Mouse (Mus musculus): ENCODE data around the gene Atp5l. TPM values are rescaled to one million over a fixed set of nuclear protein-coding genes. Genes with fewer than 3 reads are reported as not detected.

The Atp5l gene
- total RNA-seq, 2 experiments from 2014 or later, result 593 to 763 TPM

DNA sequence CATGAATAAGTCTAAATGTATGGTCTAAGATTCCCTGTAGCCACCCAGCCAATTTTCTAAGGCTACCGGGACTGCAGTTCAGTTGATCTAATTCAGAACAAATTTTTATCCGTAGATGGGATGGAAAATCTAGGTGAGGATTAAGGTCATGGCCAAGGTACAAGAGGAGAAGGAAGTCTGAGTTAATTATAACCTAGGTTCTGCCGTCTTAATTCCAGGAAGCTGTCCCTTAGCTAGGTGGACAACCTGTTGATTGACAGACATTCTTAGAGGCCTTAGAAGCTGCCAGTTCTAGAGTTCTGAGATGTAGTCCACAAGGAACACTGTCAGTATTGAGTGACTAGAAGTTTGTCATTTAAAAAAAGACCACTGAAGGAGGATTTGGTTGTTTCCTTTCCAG is 20.8 kb downstream of the Atp5l start:
- no peak for DNase-seq (ENCODE audit: low spot score in 2 of 2)

DNA sequence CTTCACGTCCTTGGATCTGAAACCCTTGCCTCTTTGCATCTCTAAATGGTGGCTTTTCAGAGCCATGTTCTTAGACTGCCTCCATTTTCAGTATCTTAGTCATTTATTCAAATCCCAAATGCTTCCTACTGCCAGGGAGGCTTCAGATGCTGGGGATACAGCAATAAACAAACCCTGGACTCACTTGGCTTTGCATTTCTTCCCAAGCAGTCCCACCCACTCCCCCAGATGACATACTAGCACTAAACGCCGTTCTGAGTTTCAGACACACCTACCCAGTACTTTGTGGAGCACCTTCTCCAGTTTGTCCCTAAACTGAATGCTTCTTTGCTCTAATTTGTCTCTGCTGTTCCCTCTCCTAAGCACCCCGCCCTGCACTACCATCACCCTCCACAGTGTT is 23.5 kb downstream of the Atp5l start:
- DNase-seq (ENCODE audit: low spot score in 2 of 2), result no peak

DNA sequence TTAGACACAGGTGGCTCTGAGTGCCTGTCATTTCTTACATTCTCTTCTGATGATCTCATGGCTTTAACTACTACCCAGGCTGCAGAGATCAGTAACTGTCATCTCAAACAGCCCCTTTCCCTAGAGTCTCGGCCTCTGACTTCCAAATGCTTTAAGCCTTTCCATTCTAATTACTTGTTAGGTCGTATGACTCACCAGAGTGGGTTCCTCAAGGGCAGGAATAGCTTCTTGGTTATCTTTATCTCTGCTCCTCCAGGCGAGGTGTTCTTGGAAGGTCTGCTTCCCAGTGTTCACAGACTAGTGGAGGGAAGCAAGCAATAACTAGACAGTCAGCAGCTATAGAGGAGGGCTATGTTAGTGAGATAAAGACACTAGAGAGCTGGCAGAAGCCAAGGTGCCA is 27.9 kb downstream of the Atp5l start:
- no peak for DNase-seq (ENCODE audit: low spot score in 2 of 2)

DNA sequence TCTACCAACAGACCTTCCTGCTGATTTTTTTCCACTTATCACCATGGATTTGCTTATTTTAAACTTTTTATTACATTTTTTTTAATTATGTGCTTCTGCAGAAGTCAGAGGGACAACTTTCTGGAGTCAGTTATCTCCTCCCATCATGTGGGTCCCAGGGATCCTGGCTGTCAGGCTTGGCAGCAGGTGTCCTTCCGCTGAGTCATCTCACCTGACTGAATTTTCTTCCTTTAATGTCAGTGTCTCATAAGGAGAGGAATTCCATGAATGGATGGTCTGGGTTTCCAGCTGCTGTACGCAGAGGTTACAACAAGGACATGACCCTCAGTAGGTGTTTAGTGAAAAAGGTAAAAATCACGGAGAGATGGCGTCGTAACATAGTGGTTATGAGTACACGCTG is 29.3 kb downstream of the Atp5l start:
- DNase-seq (ENCODE audit: low spot score in 2 of 2), result no peak

DNA sequence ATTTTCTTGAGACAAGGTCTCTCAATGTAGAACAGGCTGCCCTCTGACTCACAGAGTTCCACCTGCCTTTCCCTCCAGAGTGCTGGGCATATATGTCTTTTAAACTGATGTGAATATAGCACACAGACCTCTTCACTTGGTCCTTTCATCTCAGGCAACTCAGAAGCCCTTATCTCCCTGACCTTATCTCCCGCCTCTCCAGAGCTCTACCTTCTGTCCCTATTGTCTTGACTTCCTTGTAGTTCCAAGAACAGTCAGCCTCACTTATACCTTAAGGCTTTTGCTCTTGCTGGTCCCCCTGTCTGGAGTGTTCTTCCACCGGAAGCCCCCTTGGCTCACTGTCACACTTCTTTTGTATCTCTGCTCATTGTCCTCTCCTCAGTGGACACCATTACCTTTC is 30.4 kb downstream of the Atp5l start:
- no peak for DNase-seq (ENCODE audit: low spot score in 2 of 2)

DNA sequence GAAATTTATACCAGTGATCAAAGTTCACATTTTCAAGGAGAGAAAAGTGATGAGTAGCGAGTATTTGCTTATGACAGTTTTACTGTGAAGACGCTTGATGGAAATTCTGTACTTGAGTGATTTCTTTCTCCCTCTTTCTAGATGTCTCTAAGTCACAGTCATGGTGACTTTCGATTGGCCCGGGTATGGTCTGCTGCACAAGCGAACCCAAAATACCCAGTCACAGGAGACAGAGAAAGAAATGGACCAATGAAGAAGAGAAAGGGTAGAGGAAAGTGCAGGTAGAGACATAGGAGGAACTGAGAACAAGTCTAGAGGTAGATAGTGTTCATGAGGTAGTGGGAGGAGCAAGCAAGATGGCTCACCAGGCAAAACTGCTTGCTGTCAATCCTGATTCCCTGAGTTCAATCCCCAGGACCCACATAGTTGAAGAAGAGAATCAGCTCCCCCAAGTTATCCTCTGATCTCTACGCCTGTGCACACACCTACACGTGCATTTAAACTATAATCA is 32.4 kb downstream of the Atp5l start:
- DNase-seq (ENCODE audit: low spot score in 2 of 2), result no peak

DNA sequence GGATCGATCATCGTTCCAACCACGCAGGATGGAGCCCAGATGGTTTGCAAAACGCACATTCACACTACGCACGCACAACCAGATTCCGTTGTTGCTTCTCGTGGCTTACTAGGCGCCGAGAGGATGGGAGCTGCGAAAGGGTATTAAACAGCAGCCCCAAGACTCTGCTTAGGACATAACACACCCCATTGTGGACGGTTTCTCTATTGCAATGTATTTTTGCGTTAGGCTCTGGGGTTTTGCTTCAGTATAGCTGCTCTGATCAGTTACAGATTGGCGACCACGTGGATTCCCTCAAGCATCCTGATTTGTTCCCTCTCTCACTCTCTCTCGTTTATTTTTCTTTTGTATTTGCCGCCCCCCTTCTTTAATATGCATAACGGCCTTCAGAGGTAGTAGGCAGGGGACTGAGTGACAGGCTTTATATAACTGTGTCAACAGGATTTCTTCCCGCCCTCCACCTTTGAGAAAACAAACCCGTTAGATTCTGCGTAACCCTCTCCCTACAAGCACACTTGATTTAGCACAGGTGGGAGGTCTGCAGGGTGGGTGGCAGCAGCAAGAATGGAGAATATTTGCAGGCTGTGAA is 37.5 kb downstream of the Atp5l start:
- no peak for DNase-seq (ENCODE audit: low spot score in 2 of 2)

DNA sequence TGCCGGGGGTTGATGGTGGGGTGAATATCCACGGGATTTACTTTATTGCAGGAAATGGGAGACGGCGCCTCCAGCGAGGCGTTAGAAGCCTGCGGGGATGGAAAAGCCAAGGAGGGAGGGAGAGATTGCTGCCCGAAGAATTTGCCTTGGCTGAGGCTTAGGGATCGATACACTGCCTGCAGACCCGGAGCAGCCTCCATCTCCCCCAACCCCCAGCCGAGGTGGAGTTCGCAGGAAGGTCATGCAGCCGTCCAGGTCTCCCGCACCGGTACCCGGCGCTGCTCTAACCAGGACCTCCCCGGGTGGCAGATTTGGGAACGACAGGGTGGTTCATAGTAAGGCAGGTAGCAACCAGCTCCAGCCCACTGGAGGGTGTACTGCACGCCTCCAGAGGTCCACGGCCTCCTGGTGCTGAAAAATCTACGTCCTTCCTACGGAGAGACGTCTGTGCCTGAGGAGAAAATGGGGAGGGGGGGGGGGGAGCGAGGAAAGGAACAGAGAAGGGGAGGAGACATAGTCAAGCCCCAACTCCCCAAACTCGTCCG is 38.0 kb downstream of the Atp5l start:
- DNase-seq (ENCODE audit: low spot score in 2 of 2), result peak; percentile 37 to 38

DNA sequence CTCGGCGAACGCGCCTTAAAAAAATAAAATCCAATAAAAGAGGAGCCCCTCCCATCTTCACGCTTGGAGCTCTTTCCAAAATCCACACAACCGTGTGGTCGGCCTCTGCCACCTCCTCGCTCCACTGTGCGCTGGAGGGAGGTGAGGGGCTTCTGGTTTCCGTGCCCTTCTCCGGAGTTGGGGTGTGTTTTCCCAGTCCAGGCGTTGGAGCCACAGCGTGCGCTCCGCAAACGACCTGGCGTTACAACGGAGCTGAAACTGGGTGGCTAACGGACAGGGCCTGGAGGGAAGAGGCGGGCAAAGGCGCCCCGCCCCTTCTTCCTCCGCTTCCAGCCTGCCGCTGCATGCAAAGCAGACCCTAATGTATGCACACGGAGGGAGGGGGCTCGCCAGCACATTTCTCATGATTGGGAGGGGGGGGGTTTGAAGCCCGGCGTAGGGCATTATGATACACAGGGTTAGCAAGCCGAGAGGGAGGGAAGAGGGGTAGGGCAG is 38.6 kb downstream of the Atp5l start:
- peak; percentile 69 to 70 for DNase-seq (ENCODE audit: low spot score in 2 of 2)

DNA sequence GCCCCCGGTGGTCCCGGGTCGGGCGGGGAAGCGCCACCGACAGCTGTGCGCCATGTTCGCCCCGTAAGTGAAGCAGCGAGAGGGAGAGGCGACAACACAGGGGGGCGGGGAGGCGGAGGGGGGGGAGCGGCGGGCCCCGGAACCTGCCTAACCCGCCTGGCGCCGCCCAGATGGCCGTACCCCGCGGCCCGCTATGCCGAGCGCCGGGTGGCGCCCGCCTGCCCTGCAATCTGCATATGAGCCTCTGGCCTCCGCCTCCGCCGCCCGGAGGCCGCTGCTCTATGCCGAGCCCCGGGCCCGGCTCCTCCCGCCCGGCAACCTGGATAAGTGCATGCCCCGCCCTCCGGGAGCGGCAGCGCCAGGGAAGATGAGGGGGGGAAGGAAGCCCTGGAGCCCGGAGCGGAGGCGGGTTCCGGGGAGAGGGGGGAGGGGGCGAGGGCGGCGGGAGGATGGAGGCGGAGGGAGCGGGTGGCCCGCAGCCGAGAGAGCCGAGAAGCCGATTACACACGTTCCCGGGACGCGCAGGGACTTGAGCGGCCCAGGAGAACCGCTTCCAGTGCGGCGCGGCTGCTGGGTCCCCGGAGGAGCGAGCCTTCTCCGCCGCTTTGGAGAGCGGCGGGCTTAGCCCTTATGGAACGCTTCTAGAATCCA is 39.2 kb downstream of the Atp5l start, which contains the start of gene Kmt2a:
Kmt2a (minus strand) TSS at position 76 of the 651 bp plus-strand sequence.
- DNase-seq (ENCODE audit: low spot score in 2 of 2), result peak; percentile 98 to 100

DNA sequence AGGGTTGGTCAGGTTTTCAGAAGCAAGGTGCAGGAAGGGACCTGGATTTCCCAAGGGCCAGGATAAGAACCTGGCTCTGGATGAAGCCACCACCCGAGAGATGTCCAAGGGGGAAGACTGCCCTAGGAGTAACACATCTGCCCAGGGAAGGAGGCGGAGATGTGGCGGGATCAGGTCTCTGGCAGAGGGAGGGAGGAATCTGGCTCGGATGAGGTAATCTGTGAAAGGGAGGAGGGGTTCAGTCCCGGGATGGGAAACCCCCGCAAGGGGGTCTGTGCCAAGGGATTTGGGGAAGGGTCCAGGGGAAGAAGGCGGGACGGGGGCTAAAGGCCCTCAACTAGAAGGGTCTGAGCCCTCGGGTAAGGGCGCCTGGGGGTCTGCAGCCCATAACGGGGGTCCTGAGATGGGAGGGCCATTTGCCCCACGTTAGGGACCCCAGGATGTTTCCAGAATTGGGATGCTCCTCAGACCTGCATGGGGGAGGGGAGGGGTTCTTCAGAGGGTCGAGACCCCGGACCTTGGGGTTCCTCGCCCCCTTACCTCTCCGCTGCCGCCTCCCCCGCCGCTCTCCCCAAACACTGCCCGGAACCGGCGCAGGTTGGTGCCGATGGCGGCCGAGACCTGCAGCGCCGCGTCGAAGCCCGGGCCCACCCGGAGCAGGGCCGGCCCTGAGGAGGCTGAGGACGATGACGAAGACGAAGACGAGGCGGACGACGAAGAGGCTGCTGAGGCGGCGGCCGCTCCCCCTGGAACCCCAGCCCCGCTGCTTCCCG is 40.0 kb downstream of the Atp5l start:
- DNase-seq (ENCODE audit: low spot score in 2 of 2), result peak; percentile 28 to 30

DNA sequence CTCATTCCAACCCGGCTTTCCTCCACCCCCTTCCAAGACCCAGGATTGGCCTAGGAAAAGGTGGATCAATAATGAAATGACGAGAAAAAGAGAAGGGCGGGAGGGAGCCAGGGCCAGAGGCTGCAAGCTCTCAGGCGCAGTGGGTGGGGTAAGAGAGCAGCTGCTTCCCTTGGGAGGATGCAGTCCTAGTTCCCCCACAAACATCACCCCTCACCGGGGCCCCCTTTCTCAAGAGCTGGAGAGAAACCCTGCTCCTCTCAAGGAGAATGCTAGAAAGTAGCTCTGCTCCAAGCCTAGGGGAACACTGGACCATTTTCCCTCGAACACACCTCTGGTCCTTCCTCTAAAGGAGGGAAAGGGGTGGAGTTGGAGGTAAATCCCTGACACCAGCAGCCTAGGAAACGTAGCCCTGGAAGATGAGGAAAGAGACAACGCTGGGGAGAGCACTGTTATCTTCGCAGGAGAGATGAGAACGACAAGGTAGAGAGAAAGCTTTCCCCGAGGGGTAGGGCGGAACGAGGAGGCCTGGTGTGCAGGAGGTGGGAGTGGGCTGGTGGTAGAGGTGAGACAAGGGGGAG is 40.8 kb downstream of the Atp5l start:
- no peak for DNase-seq (ENCODE audit: low spot score in 2 of 2)

DNA sequence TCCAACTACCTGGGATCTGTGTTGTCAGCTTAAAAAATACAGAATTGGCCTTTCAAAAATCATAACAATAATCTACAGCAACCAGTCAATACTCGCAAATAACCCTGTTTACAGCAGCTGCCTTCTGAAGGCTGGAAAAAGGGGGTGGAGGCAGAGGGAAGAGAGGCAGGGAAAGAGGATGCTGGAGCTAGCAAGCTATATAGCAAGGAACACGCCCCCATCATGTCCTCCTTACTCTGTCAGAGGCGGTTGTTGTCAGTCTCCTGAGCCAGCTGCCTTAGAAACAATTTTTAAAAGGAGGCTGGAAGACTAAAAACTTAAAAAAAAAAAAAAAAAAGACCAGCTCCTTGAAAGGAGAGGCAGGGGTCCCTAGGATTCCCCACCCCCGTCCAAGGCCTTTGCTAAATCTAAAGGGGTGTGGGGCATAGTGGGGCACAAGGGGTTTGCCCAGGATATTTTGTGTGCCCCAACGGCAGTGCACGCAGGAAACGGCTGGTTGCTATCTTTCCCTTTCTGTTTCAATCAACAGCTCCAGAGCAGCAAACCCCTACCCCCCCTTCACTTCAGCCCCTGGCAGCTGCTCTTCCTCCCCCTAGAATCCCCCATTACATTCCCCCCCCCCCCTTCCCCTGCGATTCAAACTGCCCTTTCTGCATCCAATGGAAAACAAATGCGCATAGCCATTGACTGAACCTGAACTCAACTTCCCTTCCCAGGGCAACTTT is 41.6 kb downstream of the Atp5l start:
- DNase-seq (ENCODE audit: low spot score in 2 of 2), result no peak

DNA sequence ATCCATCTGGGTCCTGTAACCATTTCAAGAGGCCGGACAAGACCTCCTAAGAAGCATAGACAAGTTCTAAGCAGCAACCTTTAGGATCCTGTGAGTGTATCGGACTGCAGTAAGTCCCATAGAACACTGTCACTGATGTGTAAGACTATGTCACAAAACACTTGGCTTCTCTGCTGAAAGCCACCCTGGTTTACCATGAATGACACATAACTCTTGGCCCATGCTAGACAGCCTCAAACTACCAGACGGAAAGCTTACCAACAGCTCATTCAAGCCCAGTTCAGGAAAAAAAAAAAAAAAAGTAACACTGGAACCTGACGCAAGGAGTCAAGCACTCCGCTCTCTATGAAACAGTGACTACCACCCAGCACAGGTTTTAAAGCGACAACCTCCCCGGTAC is 42.9 kb downstream of the Atp5l start:
- DNase-seq (ENCODE audit: low spot score in 2 of 2), result no peak

DNA sequence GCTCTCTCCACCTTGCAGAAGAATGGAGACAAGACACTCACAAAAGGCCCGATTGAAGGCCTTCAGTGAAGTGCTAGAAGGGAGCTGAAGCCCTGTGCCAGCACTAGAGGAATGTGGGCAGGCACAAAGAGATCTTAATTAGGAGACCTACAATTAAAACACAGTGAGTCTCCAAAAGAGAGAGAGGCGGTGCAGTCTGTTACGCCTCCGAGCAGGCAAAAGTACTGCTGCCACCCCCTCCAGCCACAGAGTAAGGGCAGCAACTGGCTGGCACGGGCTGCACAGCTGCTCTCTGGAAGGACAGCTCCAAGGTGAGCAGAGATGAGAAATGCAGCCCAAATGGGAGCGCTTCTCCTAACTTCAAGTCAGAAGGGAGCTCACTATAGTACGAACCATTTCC is 45.1 kb downstream of the Atp5l start:
- peak; percentile 28 to 45 for DNase-seq (ENCODE audit: low spot score in 2 of 2)

DNA sequence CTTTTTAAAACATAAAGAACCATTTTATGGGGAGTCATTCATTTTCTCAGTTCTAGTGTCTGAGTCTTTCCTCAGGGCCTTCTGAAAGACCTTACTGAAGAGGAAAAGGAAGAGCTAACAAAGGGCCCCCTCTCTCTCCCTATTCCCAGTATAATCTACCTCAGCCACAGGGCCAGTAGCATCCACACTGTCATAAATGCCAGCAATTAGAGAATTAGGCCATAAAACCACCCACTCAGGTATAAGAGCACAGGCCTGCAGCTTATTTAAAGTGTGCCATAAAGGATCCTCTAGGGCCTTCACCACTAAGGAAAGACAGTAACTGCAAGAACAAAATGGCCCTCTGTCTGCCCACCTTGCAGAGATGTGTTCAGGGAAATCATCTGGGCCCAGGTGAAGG is 46.3 kb downstream of the Atp5l start:
- DNase-seq (ENCODE audit: low spot score in 2 of 2), result no peak

DNA sequence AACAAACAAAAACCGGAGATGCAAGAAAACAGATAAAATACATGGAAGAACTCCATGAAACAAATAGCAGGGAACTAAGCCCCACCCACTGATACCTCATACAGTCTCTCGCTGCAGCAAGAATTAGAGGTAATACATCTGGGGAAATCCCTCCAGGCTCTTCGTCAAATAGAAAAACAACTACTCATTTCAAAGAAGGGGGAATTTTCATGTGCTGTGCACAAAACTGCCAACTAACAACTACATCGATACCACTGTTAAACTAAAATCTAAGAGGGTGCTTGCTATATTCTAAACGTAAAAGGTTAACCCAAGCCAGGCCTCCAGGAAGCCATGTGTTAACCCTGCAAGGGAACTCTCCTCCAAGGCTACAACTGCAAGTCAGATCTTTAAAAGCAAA is 46.9 kb downstream of the Atp5l start:
- DNase-seq (ENCODE audit: low spot score in 2 of 2), result no peak

DNA sequence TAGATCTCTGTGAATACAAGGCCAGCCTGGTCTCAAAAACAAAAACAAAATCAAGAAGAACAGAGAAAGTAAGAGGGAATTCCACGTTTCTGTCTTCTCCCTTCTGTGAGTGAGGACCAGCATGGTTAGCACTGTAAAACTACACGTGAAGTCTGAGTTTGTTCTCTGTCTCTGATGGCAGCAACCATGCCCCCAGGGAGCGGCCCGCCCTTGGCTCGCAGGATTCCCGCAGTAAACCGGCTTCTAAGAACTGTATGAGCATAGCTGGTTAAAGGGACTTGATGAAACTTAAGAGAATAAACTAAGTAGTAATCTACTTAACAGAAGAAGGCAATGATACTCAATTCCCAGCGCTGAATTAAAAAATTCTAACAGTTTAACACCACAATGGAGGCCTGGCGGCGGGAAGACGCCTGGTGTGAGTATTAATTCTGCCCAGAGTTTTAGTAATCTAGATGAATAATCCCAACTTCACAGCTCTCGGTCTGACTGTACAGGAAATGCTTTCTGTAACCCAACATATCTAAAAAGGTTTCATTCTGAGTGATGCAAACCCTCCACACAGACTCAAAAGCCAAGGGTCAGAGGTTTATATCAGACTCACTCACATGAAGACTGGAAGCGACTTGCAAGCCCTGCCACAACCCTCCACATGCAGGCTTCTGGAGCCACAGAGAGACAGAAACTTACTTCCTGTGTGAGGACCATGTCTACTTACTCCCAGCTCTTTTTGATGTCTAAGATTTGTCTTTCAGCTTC is 52.0 kb downstream of the Atp5l start:
- DNase-seq (ENCODE audit: low spot score in 2 of 2), result no peak

DNA sequence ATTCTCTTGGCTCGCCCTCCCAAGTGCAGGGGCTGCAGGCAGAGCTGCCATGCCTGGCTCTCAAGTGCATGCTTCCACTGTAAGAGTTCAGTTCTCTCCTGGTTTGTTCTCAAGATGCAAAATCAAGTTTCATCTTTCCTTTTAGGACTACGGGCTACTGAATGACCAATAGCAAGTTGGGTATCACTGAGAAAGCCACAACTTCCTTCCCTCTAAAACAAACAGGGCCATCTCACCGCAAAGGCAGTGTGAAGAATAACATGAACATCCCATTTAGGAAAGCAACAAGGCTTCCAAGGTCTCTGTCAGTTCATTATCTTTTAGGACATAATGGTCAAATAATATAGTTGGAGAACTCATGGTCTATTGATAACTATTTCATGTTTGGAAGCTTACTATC is 52.9 kb downstream of the Atp5l start:
- DNase-seq (ENCODE audit: low spot score in 2 of 2), result no peak

Data from adrenal gland, adult 18-20 months (tissue).